Mouse (Mus musculus) myocyte (in vitro differentiated cells): ENCODE data around the gene Arid1b. TPM values are rescaled to one million over a fixed set of nuclear protein-coding genes. Genes with fewer than 3 reads are reported as not detected.
"Not testable (repeated sequence)": the region's sequence is repeated elsewhere in the genome, so short reads cannot be mapped to it uniquely, and the experiment has no call there.

Experiments
- H3K27me3 ChIP-seq: one replicate; pipeline ENCODE4 v1.6.1; 2011; ENCODE audit not compliant: control insufficient read depth, insufficient read depth, insufficient read length
- H3K36me3 ChIP-seq: one replicate; pipeline ENCODE4 v1.6.1; 2011; ENCODE audit not compliant: control insufficient read depth, insufficient read depth
- H3K4me2 ChIP-seq: one replicate; pipeline ENCODE4 v1.6.1; 2011; ENCODE audit warnings: low read depth, control low read depth
- H3K4me3 ChIP-seq: one replicate; pipeline ENCODE4 v1.5.1; 2011; ENCODE audit warnings: mild to moderate bottlenecking, control low read depth, moderate library complexity
- H3K79me2 ChIP-seq: one replicate; pipeline ENCODE4 v1.6.1; 2011; ENCODE audit not compliant: control insufficient read depth, insufficient read depth
- H3ac ChIP-seq: one replicate; pipeline ENCODE4 v1.6.1; 2011; ENCODE audit not compliant: control insufficient read depth, insufficient read length
- CEBPB ChIP-seq: IDR thresholded peaks from 2 replicates; pipeline ENCODE4 v1.6.1; 2011; ENCODE audit warnings: mild to moderate bottlenecking, moderate library complexity; ENCODE audit not compliant: poor library complexity, insufficient read depth, severe bottlenecking
- E2F4 ChIP-seq: IDR thresholded peaks from one replicate; pipeline ENCODE4 v1.6.1; 2011; ENCODE audit warnings: mild to moderate bottlenecking, control low read depth, moderate library complexity; ENCODE audit not compliant: insufficient read depth
- MAX ChIP-seq: IDR thresholded peaks from one replicate; pipeline ENCODE4 v1.6.1; 2011; ENCODE audit warnings: low read depth, mild to moderate bottlenecking, control low read depth
- MYOD1 ChIP-seq, 3 experiments: IDR thresholded peaks; one replicate each; pipeline ENCODE4 v1.6.1; 2011; ENCODE audit warnings: control low read depth in 2 of 3, low read depth in 2 of 3, mild to moderate bottlenecking in 2 of 3, moderate library complexity in 1 of 3; ENCODE audit not compliant: insufficient read length in 2 of 3, control insufficient read depth in 1 of 3
- MYOG ChIP-seq, 3 experiments: IDR thresholded peaks; one replicate each; pipeline ENCODE4 v1.6.1; 2011; ENCODE audit warnings: control low read depth in 2 of 3, low read depth in 2 of 3, mild to moderate bottlenecking in 2 of 3; ENCODE audit not compliant: insufficient read length in 2 of 3, control insufficient read depth in 1 of 3, insufficient read depth in 1 of 3
- POLR2A ChIP-seq: IDR thresholded peaks from one replicate; pipeline ENCODE4 v1.6.1; 2011; ENCODE audit warnings: low read depth, mild to moderate bottlenecking, control low read depth, moderate library complexity; ENCODE audit not compliant: insufficient read length
- POLR2AphosphoS2 ChIP-seq: IDR thresholded peaks from one replicate; pipeline ENCODE4 v1.6.1; 2011; ENCODE audit warnings: low read depth, control low read depth; ENCODE audit not compliant: insufficient read length
- REST ChIP-seq: IDR thresholded peaks from one replicate; pipeline ENCODE4 v1.6.1; 2011; ENCODE audit warnings: mild to moderate bottlenecking, control low read depth, moderate library complexity; ENCODE audit not compliant: insufficient read depth, insufficient read length
- SRF ChIP-seq: IDR thresholded peaks from one replicate; pipeline ENCODE4 v1.6.1; 2011; ENCODE audit warnings: low read depth; ENCODE audit not compliant: control insufficient read depth, insufficient read length
- TCF12 ChIP-seq: IDR thresholded peaks from one replicate; pipeline ENCODE4 v1.6.1; 2011; ENCODE audit warnings: mild to moderate bottlenecking, control low read depth; ENCODE audit not compliant: poor library complexity, insufficient read depth, severe bottlenecking
- TCF3 ChIP-seq: IDR thresholded peaks from one replicate; pipeline ENCODE4 v1.6.1; 2011; ENCODE audit warnings: low read depth, control low read depth; ENCODE audit not compliant: insufficient read length
- USF1 ChIP-seq: IDR thresholded peaks from one replicate; pipeline ENCODE4 v1.6.1; 2011; ENCODE audit warnings: low read depth, mild to moderate bottlenecking, control low read depth, moderate library complexity
- polyA plus RNA-seq: library from polyadenylated mRNA; unstranded; fragments of >200 nt; fragmentation: generic; extraction: Trizol; gene quantifications from one replicate; pipeline ENCODE4 v1.2.1, GENCODE M21; 2012; ENCODE audit warnings: missing spikeins

The Arid1b gene
- polyA plus RNA-seq, 1 experiment = 10.9 TPM

DNA sequence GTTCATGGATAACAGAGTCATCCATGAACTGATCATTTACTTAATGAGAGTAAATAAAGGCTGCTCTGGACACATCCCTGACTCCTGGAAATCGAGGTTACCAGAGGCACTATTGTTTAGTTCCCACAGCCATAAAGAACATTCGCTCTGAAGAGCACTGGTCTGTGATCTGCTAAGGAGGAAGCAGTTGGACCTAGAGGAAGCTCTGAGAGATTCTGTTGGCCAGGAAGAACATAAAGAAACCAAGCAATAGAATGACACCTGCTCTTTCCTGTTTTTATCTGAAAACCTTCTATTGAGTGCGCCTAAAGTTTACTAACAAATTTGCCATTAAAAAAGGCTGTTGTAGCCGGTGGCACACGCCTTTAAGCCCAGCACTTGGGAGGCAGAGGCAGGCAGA lies 94.7 kb downstream of the Arid1b start:
- Histone ChIP-seq H3K36me3 (peaks cover 4% of the 10 kb centered on the region), H3ac (no peak overlapping the region), H3K4me3 (no peak overlapping the region), H3K4me2 (no peak overlapping the region), H3K79me2 (peaks cover 61% of the 10 kb centered on the region), H3K27me3 (no peaks in the 10 kb centered on the region)
- TF ChIP-seq TCF3 = no peak
- TF ChIP-seq SRF = no peak
- TF ChIP-seq MYOG (IDR thresholded peaks at IDR 0.05; ENCODE audit: control insufficient read depth in 1 of 3, insufficient read depth in 1 of 3, insufficient read length in 2 of 3, low read depth in 2 of 3) = no peak
- TF ChIP-seq TCF12 = no peak
- TF ChIP-seq MYOD1 (IDR thresholded peaks at IDR 0.05; ENCODE audit: control insufficient read depth in 1 of 3, insufficient read length in 2 of 3, low read depth in 2 of 3) = no peak
- TF ChIP-seq MAX = no peak
- TF ChIP-seq REST = no peak

GRCm38 (mm10) chr17:5089541-5089940 lies 95.4 kb downstream of the Arid1b start:
- TF ChIP-seq E2F4 (no peak), TCF12 (no peak), SRF (no peak), MYOD1 (IDR thresholded peaks at IDR 0.05; ENCODE audit: control insufficient read depth in 1 of 3, insufficient read length in 2 of 3, low read depth in 2 of 3) (no peak), REST (no peak), MYOG (IDR thresholded peaks at IDR 0.05; ENCODE audit: control insufficient read depth in 1 of 3, insufficient read depth in 1 of 3, insufficient read length in 2 of 3, low read depth in 2 of 3) (no peak), POLR2AphosphoS2 (no peak), USF1 (no peak), POLR2A (no peak), CEBPB (no peak), MAX (no peak), TCF3 (no peak)
- H3K79me2 ChIP-seq = peaks cover 67% of the 10 kb centered on the region
- no peaks in the 10 kb centered on the region for H3K27me3 ChIP-seq
- no peak overlapping the region for H3K4me3 ChIP-seq
- H3ac ChIP-seq = no peak overlapping the region
- H3K4me2 ChIP-seq = no peak overlapping the region
- peaks cover 4% of the 10 kb centered on the region for H3K36me3 ChIP-seq

GRCm38 (mm10) chr17:5091490-5091889 lies 97.4 kb downstream of the Arid1b start:
- Histone ChIP-seq H3ac (no peak overlapping the region), H3K4me2 (no peak overlapping the region), H3K36me3 (peaks cover 4% of the 10 kb centered on the region), H3K27me3 (no peaks in the 10 kb centered on the region), H3K79me2 (peaks cover 74% of the 10 kb centered on the region), H3K4me3 (no peak overlapping the region)
- TF ChIP-seq MYOD1 (IDR thresholded peaks at IDR 0.05; ENCODE audit: control insufficient read depth in 1 of 3, insufficient read length in 2 of 3, low read depth in 2 of 3) (no peak), E2F4 (no peak), POLR2AphosphoS2 (no peak), POLR2A (no peak), REST (no peak), SRF (no peak), TCF12 (no peak), USF1 (no peak), MAX (no peak), MYOG (IDR thresholded peaks at IDR 0.05; ENCODE audit: control insufficient read depth in 1 of 3, insufficient read depth in 1 of 3, insufficient read length in 2 of 3, low read depth in 2 of 3) (no peak), TCF3 (no peak), CEBPB (no peak)

GRCm38 (mm10) chr17:5091934-5092333 lies 97.8 kb downstream of the Arid1b start:
- TF ChIP-seq SRF = peak; percentile 4
- no peak for TF ChIP-seq POLR2A
- TF ChIP-seq MAX = no peak
- TF ChIP-seq TCF12 = no peak
- TF ChIP-seq MYOD1 (IDR thresholded peaks at IDR 0.05; ENCODE audit: control insufficient read depth in 1 of 3, insufficient read length in 2 of 3, low read depth in 2 of 3) = peak in 2 of 3 experiments; percentile 87 to 91
- no peak for TF ChIP-seq REST
- no peak for TF ChIP-seq POLR2AphosphoS2
- no peak for TF ChIP-seq E2F4
- no peak for TF ChIP-seq USF1
- peak; percentile 57 to 95 (median 90) for TF ChIP-seq MYOG (IDR thresholded peaks at IDR 0.05; ENCODE audit: control insufficient read depth in 1 of 3, insufficient read depth in 1 of 3, insufficient read length in 2 of 3, low read depth in 2 of 3)
- peak; percentile 43 for TF ChIP-seq TCF3
- no peak for TF ChIP-seq CEBPB
- Histone ChIP-seq H3K36me3 (peaks cover 2% of the 10 kb centered on the region), H3K27me3 (no peaks in the 10 kb centered on the region), H3K4me2 (peak overlapping the region; percentile 2), H3ac (no peak overlapping the region), H3K79me2 (peaks cover 71% of the 10 kb centered on the region), H3K4me3 (no peak overlapping the region)

GRCm38 (mm10) chr17:5093343-5093742 lies 99.2 kb downstream of the Arid1b start:
- not testable (repeated sequence) for H3K4me2 ChIP-seq, H3K36me3 ChIP-seq, H3K27me3 ChIP-seq, H3ac ChIP-seq, H3K4me3 ChIP-seq
- peaks cover 70% of the 10 kb centered on the region for H3K79me2 ChIP-seq
